22 mouse cellular contexts compared by ENCODE assay signal in the genomic region with DNA sequence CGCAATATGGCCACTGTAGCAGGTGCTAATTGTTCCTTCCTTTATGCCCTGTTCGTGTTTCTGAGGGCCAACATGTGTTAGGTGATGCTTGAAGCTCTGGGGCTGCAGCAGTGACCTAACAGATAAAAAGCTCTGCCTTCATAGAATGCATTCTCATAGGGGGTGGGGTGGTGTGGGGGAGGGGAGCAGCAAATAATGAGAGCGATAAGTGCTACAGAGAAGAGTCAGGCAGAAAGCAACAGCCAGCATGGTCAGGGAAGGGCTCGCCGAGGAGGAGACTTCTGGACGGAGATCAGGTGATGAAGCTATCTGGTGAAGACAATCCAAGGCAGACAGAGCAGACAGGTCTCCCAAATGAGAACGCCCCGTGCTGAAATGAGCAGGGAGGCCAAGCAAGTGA. TPM values are rescaled to one million over a fixed set of nuclear protein-coding genes. Genes with fewer than 3 reads are reported as not detected.
DNase-seq lines count a peak whose midpoint lies in the region; ATAC-seq and TF ChIP-seq lines count a peak whose summit lies in the region.
"Had no signal": no experiment of that assay in that cellular context is flagged by ENCODE, and none has a peak within 500 bp of the region (broad histone marks: within the 10 kb centered on the region; RNA-seq: fewer than 3 reads in every experiment).

No protein-coding gene starts in this region.

- no peaks in the 10 kb centered on the region for H3K9me3 ChIP-seq in heart, embryonic 11.5 days (replicated peaks; ENCODE audit: control insufficient read depth, low read length)
- no peaks in the 10 kb centered on the region for H3K9me3 ChIP-seq in liver, embryonic 11.5 days (ENCODE audit: control insufficient read depth, low read length)
- H3K9me3 ChIP-seq: forebrain, embryonic 10.5 days; forebrain, embryonic 13.5 days; heart, embryonic 15.5 days; hindbrain, embryonic 10.5 days; hindbrain, embryonic 13.5 days; intestine, embryonic 15.5 days had no signal

- no peak for TF ChIP-seq CTCF in kidney, adult 2 months (conservative IDR thresholded peaks at IDR 0.05; ENCODE audit: insufficient read depth, insufficient read length, low read depth, low read length)

- intact Hi-C loops in heart, postnatal 36 days (cut with DNase I) = no loop called here
- intact Hi-C loops in gastrocnemius, postnatal 36 days (cut with DNase I) = no loop called here

- peaks cover 9% of the 10 kb centered on the region for H3K4me1 ChIP-seq in heart, embryonic 11.5 days (ENCODE audit: control insufficient read depth, insufficient read depth, low read length)
- H3K4me1 ChIP-seq in kidney, adult 2 months (ENCODE audit: control insufficient read depth, insufficient read depth, low read length) = no peaks in the 10 kb centered on the region
- no peaks in the 10 kb centered on the region for H3K4me1 ChIP-seq in liver, embryonic 11.5 days (replicated peaks; ENCODE audit: control insufficient read depth, insufficient read depth, low read length)
- H3K4me1 ChIP-seq: forebrain, embryonic 10.5 days; hindbrain, embryonic 10.5 days; hindbrain, embryonic 13.5 days; intestine, embryonic 15.5 days had no signal

- ATAC-seq in heart, embryonic 11.5 days (replicated peaks; ENCODE audit: insufficient number of reproducible peaks, low FRiP score, low TSS enrichment) = no peak; the same call in 1 of the 2 replicates
- ATAC-seq in liver, embryonic 11.5 days (replicated peaks; ENCODE audit: low FRiP score) = peak; percentile 39; the same call in 1 of the 2 replicates
- ATAC-seq: CD4-positive, CD25-positive, alpha-beta regulatory T cell, adult 4 months; intestine, embryonic 15.5 days had no signal

- peak overlapping the region; percentile 16; the same call in 1 of the 2 replicates for H3K4me2 ChIP-seq in heart, embryonic 11.5 days
- no peak overlapping the region for H3K4me2 ChIP-seq in liver, embryonic 11.5 days
- H3K4me2 ChIP-seq: forebrain, embryonic 13.5 days; heart, embryonic 15.5 days; hindbrain, embryonic 13.5 days; intestine, embryonic 15.5 days had no signal

- DNase-seq in heart, postnatal 36 days = no peak
- DNase-seq in kidney, adult 2 months = no peak
- no peak for DNase-seq in kidney, postnatal 10 days
- DNase-seq in liver, embryonic 11.5 days (ENCODE audit: low spot score) = no peak
- no peak for DNase-seq in liver
- no peak for DNase-seq in gastrocnemius, postnatal 36 days
- DNase-seq: adrenal gland, adult 8-10 months; adrenal gland, postnatal 25 days; cerebellum, adult 18-20 months; cerebellum, adult 9-10 months; cerebellum, postnatal 14 days; gastrocnemius, postnatal 25 days had no signal

- H3K9ac ChIP-seq in heart, embryonic 11.5 days (ENCODE audit: low read depth, low read length) = 0 out of 2 replicates have a peak overlapping the region, but pooled peaks have one; percentile 34
- H3K9ac ChIP-seq in liver, embryonic 11.5 days (ENCODE audit: low read depth, low read length) = no peak overlapping the region
- H3K9ac ChIP-seq: forebrain, embryonic 13.5 days; heart, embryonic 15.5 days; hindbrain, embryonic 13.5 days; intestine, embryonic 15.5 days had no signal

- no peak overlapping the region for H3K4me3 ChIP-seq in heart, embryonic 11.5 days (ENCODE audit: low read depth, low read length)
- H3K4me3 ChIP-seq in kidney, adult 2 months (ENCODE audit: insufficient read depth, low read depth, low read length) = no peak overlapping the region
- no peak overlapping the region for H3K4me3 ChIP-seq in liver, embryonic 11.5 days (ENCODE audit: low read depth, low read length)
- H3K4me3 ChIP-seq: forebrain, embryonic 10.5 days; forebrain, embryonic 13.5 days; heart, embryonic 15.5 days; hindbrain, embryonic 10.5 days; hindbrain, embryonic 13.5 days; intestine, embryonic 15.5 days had no signal

- no peak overlapping the region for H3K27ac ChIP-seq in heart, embryonic 11.5 days (ENCODE audit: low read depth, low read length)
- peak overlapping the region; percentile 39 for H3K27ac ChIP-seq in kidney, adult 2 months (ENCODE audit: insufficient read depth, low read depth, low read length)
- H3K27ac ChIP-seq in liver, embryonic 11.5 days (ENCODE audit: low read depth, low read length) = no peak overlapping the region
- H3K27ac ChIP-seq: forebrain, embryonic 10.5 days; heart, embryonic 15.5 days; hindbrain, embryonic 10.5 days; hindbrain, embryonic 13.5 days; intestine, embryonic 15.5 days had no signal

- peaks cover 7% of the 10 kb centered on the region for H3K36me3 ChIP-seq in heart, embryonic 11.5 days (ENCODE audit: control insufficient read depth, insufficient read depth, low read length)
- H3K36me3 ChIP-seq in kidney, adult 2 months (ENCODE audit: control insufficient read depth, insufficient read depth, low read length) = peaks cover 4% of the 10 kb centered on the region; the same call in 1 of the 2 replicates
- peaks cover 17% of the 10 kb centered on the region for H3K36me3 ChIP-seq in liver, embryonic 11.5 days (ENCODE audit: control insufficient read depth, insufficient read depth, low read length)

- H3K27me3 ChIP-seq in heart, embryonic 11.5 days (ENCODE audit: control insufficient read depth, insufficient read depth, low read length) = no peaks in the 10 kb centered on the region
- H3K27me3 ChIP-seq in kidney, adult 2 months (replicated peaks; ENCODE audit: control insufficient read depth, insufficient read depth, low read length) = no peaks in the 10 kb centered on the region
- H3K27me3 ChIP-seq in liver, embryonic 11.5 days (replicated peaks; ENCODE audit: control insufficient read depth, insufficient read depth, low read length) = no peaks in the 10 kb centered on the region
- H3K27me3 ChIP-seq: forebrain, embryonic 13.5 days; heart, embryonic 15.5 days; hindbrain, embryonic 13.5 days; intestine, embryonic 15.5 days had no signal

- no peak for TF ChIP-seq POLR2A in kidney, adult 2 months (IDR thresholded peaks at IDR 0.05; ENCODE audit: low read depth, low read length)

- 48% methylated on average over 8 of the region's 8 CpGs for WGBS in heart, embryonic 11.5 days (ENCODE audit: insufficient replicate concordance)
- 77% methylated on average over 8 of the region's 8 CpGs for WGBS in kidney, adult 2 months
- 75% methylated on average over 8 of the region's 8 CpGs for WGBS in liver, embryonic 11.5 days

RNA-seq across cellular contexts. Expression of a gene that starts 43.6 kb away (rescaled TPM):
- 0.39 and 0.51 TPM in 2 replicates for polyA plus RNA-seq in heart, embryonic 11.5 days (2014; fragmentation: Nextera tagmentation; extraction: Ambion mirVana)
- 10 to 100 TPM; 25.6 to 26.3 TPM for total RNA-seq in heart, postnatal 36 days (2021)
- 29.8 and 30.4 TPM in 2 replicates for polyA plus RNA-seq in kidney, adult 2 months (2012; rRNA removed)
- polyA plus RNA-seq in liver, embryonic 11.5 days (2014; fragmentation: Nextera tagmentation; extraction: Ambion mirVana) = 0.40 and 0.92 TPM in 2 replicates
- 1 to 10 TPM; 9.2 to 9.9 TPM for total RNA-seq in gastrocnemius, postnatal 36 days (2021)
- total RNA-seq: granulocyte monocyte progenitor cell, adult 5-6 weeks; MEL had no signal
- polyA plus RNA-seq: CD4-positive, CD25-positive, alpha-beta regulatory T cell, adult 4 months had no signal

Comparison
In these comparisons a context has a peak if more than half of its experiments do, and no peak if none do; other contexts are left out.
1. RNA of a gene that starts 43.6 kb away (polyA plus RNA-seq): 29.8 to 30.4 TPM in kidney, adult 2 months; 0.40 to 0.92 TPM in liver, embryonic 11.5 days and 0.39 to 0.51 TPM in heart, embryonic 11.5 days; every median in the first group is over 10 times any median in the second.